Mouse (Mus musculus) G1E (cell line): Measurements from ENCODE around the gene Tmem138. TPM values are rescaled to one million over a fixed set of nuclear protein-coding genes. Genes with fewer than 3 reads are reported as not detected.

ENCODE experiments used
- ATAC-seq: 2 replicates; pipeline ENCODE4 v1.8.0; 2016; ENCODE audit warnings: mild to moderate bottlenecking; ENCODE audit not compliant: insufficient number of reproducible peaks, poor library complexity, low FRiP score, severe bottlenecking; ENCODE audit errors: extremely low read depth
- DNase-seq: peaks from one replicate; pipeline ENCODE4 v3.0.0; 2012; ENCODE audit warnings: low spot score
- H3K27me3 ChIP-seq: 2 replicates; pipeline ENCODE4 v1.6.1; 2012; ENCODE audit warnings: mild to moderate bottlenecking, low read length, inconsistent platforms; ENCODE audit not compliant: insufficient read depth
- H3K36me3 ChIP-seq: replicated peaks from 2 replicates; pipeline ENCODE3; 2012; ENCODE audit warnings: mild to moderate bottlenecking, inconsistent platforms
- H3K4me1 ChIP-seq: 2 replicates; pipeline ENCODE4 v1.6.1; 2012; ENCODE audit warnings: low read depth, low read length, inconsistent platforms, mixed read lengths; ENCODE audit not compliant: insufficient read depth
- H3K4me3 ChIP-seq: 2 replicates; pipeline ENCODE4 v1.5.1; 2012; ENCODE audit warnings: low read depth, mild to moderate bottlenecking, inconsistent platforms, low read length, moderate library complexity, mixed read lengths
- H3K9me3 ChIP-seq: replicated peaks from 2 replicates; pipeline ENCODE4 v1.6.1; 2012; ENCODE audit warnings: inconsistent platforms
- CTCF ChIP-seq: IDR thresholded peaks from 2 replicates; pipeline ENCODE4 v1.5.1; 2012; ENCODE audit warnings: low read depth, low read length, inconsistent platforms, mixed read lengths
- GATA1 ChIP-seq: IDR thresholded peaks from 2 replicates; pipeline ENCODE4 v1.6.1; 2012; ENCODE audit warnings: borderline replicate concordance, low read length, inconsistent platforms, mixed read lengths
- GATA2 ChIP-seq: IDR thresholded peaks from 2 replicates; pipeline ENCODE4 v1.6.1; 2012; ENCODE audit warnings: low read depth, low read length, inconsistent platforms, borderline replicate concordance
- POLR2AphosphoS5 ChIP-seq: IDR thresholded peaks from 2 replicates; pipeline ENCODE4 v1.6.1; 2012; ENCODE audit warnings: low read depth, low read length, inconsistent platforms; ENCODE audit not compliant: insufficient replicate concordance
- TAL1 ChIP-seq: conservative IDR thresholded peaks from 2 replicates; pipeline ENCODE4 v1.6.1; 2012; ENCODE audit warnings: low read depth, low read length, inconsistent platforms, mixed read lengths
- polyA plus RNA-seq: library from polyadenylated mRNA; stranded (reverse); fragments of >175 nt; gene quantifications from 2 replicates; pipeline ENCODE4 v1.2.3, GENCODE M21; 2012
- total RNA-seq, 2 experiments: library from RNA; stranded (forward) in 1 of 2; stranded (reverse) in 1 of 2; fragments of 200-1000 nt in 1 of 2; fragments of >200 nt in 1 of 2; fragmentation: Nextera tagmentation in 1 of 2; gene quantifications; 2 replicates each; pipeline ENCODE4 v1.2.3; 2014 to 2017

Tmem138 gene
- total and polyA plus RNA-seq, 3 experiments: 5.0 to 50.1 (median 9.7) TPM

- no peak for ATAC-seq
- H3K4me1 ChIP-seq: peaks cover 59% of the 10 kb centered on the region
- no peak overlapping the region; the same call in 1 of the 2 replicates for H3K4me3 ChIP-seq
Observed at GRCm38 (mm10) chr19:10521926-10522325, 55.2 kb downstream of the Tmem138 start.

More at GRCm38 (mm10) chr19:10521926-10522325, 55.2 kb downstream of the Tmem138 start:
- no peaks in the 10 kb centered on the region for H3K27me3 ChIP-seq
- no peaks in the 10 kb centered on the region for H3K9me3 ChIP-seq
- no peak for DNase-seq
- TF ChIP-seq POLR2AphosphoS5 (no peak), CTCF (no peak), GATA1 (no peak), TAL1 (no peak), GATA2 (no peak)
- H3K36me3 ChIP-seq: peaks cover 38% of the 10 kb centered on the region

Other genes with a start within 250 kb of the Tmem138 start
- 3.8 TPM in 1 of 2 replicates, not detected in the other for gene Syt7, start 188.3 kb downstream of the Tmem138 start, total RNA-seq (2014; fragmentation: Nextera tagmentation)
- under 0.01 and 0.05 TPM in 2 replicates for gene Syt7, start 188.3 kb downstream of the Tmem138 start, total RNA-seq (2017)
- gene Syt7, start 188.3 kb downstream of the Tmem138 start, polyA plus RNA-seq: not detected in 2 replicates
- not detected in 2 replicates for gene Lrrc10b, start 119.9 kb downstream of the Tmem138 start, total RNA-seq (2014; fragmentation: Nextera tagmentation)
- gene Lrrc10b, start 119.9 kb downstream of the Tmem138 start, total RNA-seq (2017): 0.06 TPM in 1 of 2 replicates, not detected in the other
- gene Lrrc10b, start 119.9 kb downstream of the Tmem138 start, polyA plus RNA-seq: not detected in 2 replicates
- gene Ppp1r32, start 94.4 kb downstream of the Tmem138 start, total RNA-seq (2014; fragmentation: Nextera tagmentation): 0.53 and 1.1 TPM in 2 replicates
- gene Ppp1r32, start 94.4 kb downstream of the Tmem138 start, total RNA-seq (2017): 0.12 TPM in 1 of 2 replicates, not detected in the other
- gene Ppp1r32, start 94.4 kb downstream of the Tmem138 start, polyA plus RNA-seq: 0.51 and 0.52 TPM in 2 replicates
- gene Cpsf7, start 52.1 kb downstream of the Tmem138 start, total RNA-seq (2014; fragmentation: Nextera tagmentation): 108 and 119 TPM in 2 replicates
- gene Cpsf7, start 52.1 kb downstream of the Tmem138 start, total RNA-seq (2017): 48.5 and 48.6 TPM in 2 replicates
- 47.4 and 69.0 TPM in 2 replicates for gene Cpsf7, start 52.1 kb downstream of the Tmem138 start, polyA plus RNA-seq
- gene Sdhaf2, start 51.2 kb downstream of the Tmem138 start, total RNA-seq (2014; fragmentation: Nextera tagmentation): 89.1 and 102 TPM in 2 replicates
- gene Sdhaf2, start 51.2 kb downstream of the Tmem138 start, total RNA-seq (2017): 145 and 154 TPM in 2 replicates
- 5.7 and 7.0 TPM in 2 replicates for gene Sdhaf2, start 51.2 kb downstream of the Tmem138 start, polyA plus RNA-seq
- 20.3 and 25.6 TPM in 2 replicates for gene Tmem216, start 21.1 kb downstream of the Tmem138 start, total RNA-seq (2014; fragmentation: Nextera tagmentation)
- 14.6 and 17.5 TPM in 2 replicates for gene Tmem216, start 21.1 kb downstream of the Tmem138 start, total RNA-seq (2017)
- gene Tmem216, start 21.1 kb downstream of the Tmem138 start, polyA plus RNA-seq: 1.7 and 1.9 TPM in 2 replicates
- gene Cyb561a3, start 190 bp downstream of the Tmem138 start, total RNA-seq (2014; fragmentation: Nextera tagmentation): 23.1 and 23.5 TPM in 2 replicates
- gene Cyb561a3, start 190 bp downstream of the Tmem138 start, total RNA-seq (2017): 18.0 and 22.5 TPM in 2 replicates
- gene Cyb561a3, start 190 bp downstream of the Tmem138 start, polyA plus RNA-seq: 6.3 and 8.2 TPM in 2 replicates
- 334 and 389 TPM in 2 replicates for gene Ddb1, start 28.0 kb upstream of the Tmem138 start, total RNA-seq (2014; fragmentation: Nextera tagmentation)
- 516 and 542 TPM in 2 replicates for gene Ddb1, start 28.0 kb upstream of the Tmem138 start, total RNA-seq (2017)
- 29.5 and 30.8 TPM in 2 replicates for gene Ddb1, start 28.0 kb upstream of the Tmem138 start, polyA plus RNA-seq
- 10.9 and 11.7 TPM in 2 replicates for gene Tkfc, start 28.3 kb upstream of the Tmem138 start, total RNA-seq (2014; fragmentation: Nextera tagmentation)
- 6.7 and 6.8 TPM in 2 replicates for gene Tkfc, start 28.3 kb upstream of the Tmem138 start, total RNA-seq (2017)
- gene Tkfc, start 28.3 kb upstream of the Tmem138 start, polyA plus RNA-seq: 2.7 and 4.6 TPM in 2 replicates
- gene Vwce, start 56.9 kb upstream of the Tmem138 start, total RNA-seq (2014; fragmentation: Nextera tagmentation): 1.2 and 1.4 TPM in 2 replicates
- gene Vwce, start 56.9 kb upstream of the Tmem138 start, total RNA-seq (2017): 0.06 and 0.16 TPM in 2 replicates
- gene Vwce, start 56.9 kb upstream of the Tmem138 start, polyA plus RNA-seq: 0.24 and 0.32 TPM in 2 replicates
- gene Pga5, start 100.7 kb upstream of the Tmem138 start, total RNA-seq (2014; fragmentation: Nextera tagmentation): 1.6 and 2.4 TPM in 2 replicates
- 1.6 and 1.9 TPM in 2 replicates for gene Pga5, start 100.7 kb upstream of the Tmem138 start, total RNA-seq (2017)
- gene Pga5, start 100.7 kb upstream of the Tmem138 start, polyA plus RNA-seq: 0.14 TPM in 2 replicates
- gene Vps37c, start 111.4 kb upstream of the Tmem138 start, total RNA-seq (2014; fragmentation: Nextera tagmentation): 16.3 and 27.1 TPM in 2 replicates
- gene Vps37c, start 111.4 kb upstream of the Tmem138 start, total RNA-seq (2017): 5.2 TPM in 2 replicates
- 34.9 and 40.0 TPM in 2 replicates for gene Vps37c, start 111.4 kb upstream of the Tmem138 start, polyA plus RNA-seq
- not detected in 2 replicates for gene Cd5, start 161.6 kb upstream of the Tmem138 start, total RNA-seq (2014; fragmentation: Nextera tagmentation)
- gene Cd5, start 161.6 kb upstream of the Tmem138 start, total RNA-seq (2017): 0.11 and 0.17 TPM in 2 replicates
- not detected in 2 replicates for gene Cd5, start 161.6 kb upstream of the Tmem138 start, polyA plus RNA-seq